Mouse (Mus musculus) lung, postnatal 0 days (tissue): ENCODE results near the gene Cgrrf1. TPM values are rescaled to one million over a fixed set of nuclear protein-coding genes. Genes with fewer than 3 reads are reported as not detected.

ENCODE experiments used
- ATAC-seq: fragments of 200-750 bp; cut with Nextera tagmentation; 2 replicates; pipeline ENCODE4 v1.8.0; 2017; ENCODE audit warnings: moderate library complexity
- DNase-seq: peaks from one replicate; pipeline ENCODE4 v3.0.0-alpha.2; 2016; ENCODE audit warnings: low spot score
- H3K27ac ChIP-seq: fragments of 300-500 bp; sonication (generic); 2 replicates; pipeline ENCODE4 v1.5.1; 2014; ENCODE audit warnings: antibody characterized with exemption, mild to moderate bottlenecking, low read length, mixed read lengths
- H3K27me3 ChIP-seq: fragments of 300-500 bp; sonication (generic); replicated peaks from 2 replicates; pipeline ENCODE4 v1.6.1; 2014; ENCODE audit warnings: low read length, mixed read lengths; ENCODE audit not compliant: insufficient read depth
- H3K36me3 ChIP-seq: fragments of 300-500 bp; sonication (generic); 2 replicates; pipeline ENCODE4 v1.6.1; 2014; ENCODE audit warnings: low read length, mixed read lengths; ENCODE audit not compliant: insufficient read depth
- H3K4me1 ChIP-seq: fragments of 300-500 bp; sonication (generic); 2 replicates; pipeline ENCODE4 v1.6.1; 2014; ENCODE audit warnings: antibody characterized with exemption, low read depth, low read length, mixed read lengths; ENCODE audit not compliant: insufficient read depth
- H3K4me2 ChIP-seq: fragments of 300-500 bp; sonication (generic); replicated peaks from 2 replicates; pipeline ENCODE4 v1.6.1; 2014; ENCODE audit warnings: low read depth, mild to moderate bottlenecking, low read length, moderate library complexity, mixed read lengths
- H3K4me3 ChIP-seq: fragments of 300-500 bp; sonication (generic); 2 replicates; pipeline ENCODE4 v1.5.1; 2014; ENCODE audit warnings: low read depth, low read length
- H3K9ac ChIP-seq: fragments of 300-500 bp; sonication (generic); replicated peaks from 2 replicates; pipeline ENCODE4 v1.6.1; 2014; ENCODE audit warnings: low read depth, mild to moderate bottlenecking
- H3K9me3 ChIP-seq: fragments of 300-500 bp; sonication (generic); 2 replicates; pipeline ENCODE4 v1.6.1; 2016; ENCODE audit warnings: low read length, mixed read lengths
- CTCF ChIP-seq: IDR thresholded peaks from 2 replicates; pipeline ENCODE4 v1.5.1; 2016; ENCODE audit warnings: antibody characterized with exemption, mild to moderate bottlenecking
- EP300 ChIP-seq: IDR thresholded peaks from 2 replicates; pipeline ENCODE4 v1.6.1; 2016; ENCODE audit warnings: antibody characterized with exemption, mild to moderate bottlenecking, control low read depth
- WGBS: fragments of 180-500 bp; shearing (Covaris S2); extraction: QIAGEN DNeasy Blood & Tissue Kit; methylation state at CpG from one replicate; pipeline ENCODE4 v1.1.7; 2014; 5-methylcytosine and 5-hydroxymethylcytosine counted together
- polyA plus RNA-seq: library from polyadenylated mRNA; unstranded; fragments of >200 nt; fragmentation: Nextera tagmentation; extraction: Ambion mirVana; gene quantifications from 2 replicates; pipeline ENCODE4 v1.2.1, GENCODE M21; 2015

Cgrrf1 gene
- polyA plus RNA-seq, 1 experiment from 2014 or later: 54.8 TPM

DNA sequence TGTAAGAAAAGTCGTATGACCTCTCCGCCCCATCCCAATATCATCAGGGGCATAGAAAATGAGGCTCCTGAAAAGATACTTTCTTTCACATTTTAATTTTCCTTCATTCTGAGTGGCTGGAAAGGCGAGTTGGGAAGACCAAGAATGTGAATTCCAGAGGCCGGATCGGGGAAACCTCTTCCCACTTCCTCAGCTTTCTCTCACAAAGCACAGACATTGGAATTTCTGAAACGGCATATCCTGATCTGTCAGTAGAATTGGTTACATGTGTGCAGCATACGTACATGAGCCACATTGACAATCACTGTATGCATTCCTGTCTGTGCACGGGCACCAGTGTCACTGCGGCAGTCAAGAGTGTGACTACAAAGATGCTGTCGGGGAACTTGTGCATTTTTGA lies 62.0 kb downstream of the Cgrrf1 start:
- Histone ChIP-seq H3K9me3 (no peaks in the 10 kb centered on the region), H3K4me2 (no peak overlapping the region), H3K27ac (no peak overlapping the region), H3K4me1 (no peaks in the 10 kb centered on the region), H3K36me3 (no peaks in the 10 kb centered on the region), H3K4me3 (no peak overlapping the region), H3K27me3 (no peaks in the 10 kb centered on the region), H3K9ac (no peak overlapping the region)
- ATAC-seq (no peak), DNase-seq (no peak)
- TF ChIP-seq EP300: no peak
- no peak for TF ChIP-seq CTCF
- WGBS: 83% methylated on average over 10 of the region's 10 CpGs

DNA sequence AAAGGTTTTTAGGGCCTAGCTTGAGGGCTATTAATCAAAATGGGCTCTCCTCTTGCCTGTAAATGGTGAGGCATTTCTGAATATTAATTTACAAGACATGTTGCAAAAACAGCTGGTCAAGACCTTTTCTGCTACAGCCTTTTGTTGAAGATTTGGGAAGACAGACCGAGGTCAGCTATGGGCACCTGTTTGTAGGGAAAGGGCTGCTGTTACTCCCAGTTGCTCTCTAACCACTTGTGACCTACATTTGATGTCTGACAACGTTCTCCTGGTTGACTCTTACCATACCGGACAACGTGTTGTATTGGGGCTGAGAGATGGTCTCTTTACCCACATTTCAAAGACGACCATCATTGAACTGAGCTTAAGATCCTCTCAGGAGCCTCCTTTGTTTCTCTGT lies 66.0 kb downstream of the Cgrrf1 start:
- Histone ChIP-seq H3K36me3 (no peaks in the 10 kb centered on the region), H3K4me2 (no peak overlapping the region), H3K9ac (no peak overlapping the region), H3K4me3 (no peak overlapping the region), H3K27ac (no peak overlapping the region), H3K9me3 (no peaks in the 10 kb centered on the region), H3K27me3 (no peaks in the 10 kb centered on the region), H3K4me1 (no peaks in the 10 kb centered on the region)
- ATAC-seq: no peak
- 81% methylated on average over 5 of the region's 5 CpGs for WGBS
- DNase-seq: no peak
- no peak for TF ChIP-seq EP300
- no peak for TF ChIP-seq CTCF

DNA sequence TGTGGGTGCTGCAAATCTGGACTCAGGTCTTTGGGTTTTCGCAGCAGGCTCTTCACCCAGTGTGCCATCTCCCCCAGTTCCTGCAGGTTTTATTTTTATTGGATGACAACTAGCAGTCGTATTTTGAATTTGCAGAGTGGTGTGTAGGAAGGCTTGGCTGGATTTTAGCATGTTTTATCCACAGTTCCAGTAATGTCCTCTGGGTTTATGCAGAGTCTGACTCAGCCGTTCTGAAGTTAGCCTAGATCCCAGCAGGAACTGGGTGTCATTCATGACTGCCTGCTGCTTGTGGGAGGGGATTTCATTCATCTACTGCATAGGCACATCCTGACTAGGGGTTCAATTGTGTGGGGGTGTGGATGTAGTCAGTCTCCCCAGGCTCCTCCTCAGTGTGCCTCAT lies 66.7 kb downstream of the Cgrrf1 start:
- 71% methylated on average over 3 of the region's 3 CpGs for WGBS
- TF ChIP-seq CTCF (no peak), EP300 (no peak)

DNA sequence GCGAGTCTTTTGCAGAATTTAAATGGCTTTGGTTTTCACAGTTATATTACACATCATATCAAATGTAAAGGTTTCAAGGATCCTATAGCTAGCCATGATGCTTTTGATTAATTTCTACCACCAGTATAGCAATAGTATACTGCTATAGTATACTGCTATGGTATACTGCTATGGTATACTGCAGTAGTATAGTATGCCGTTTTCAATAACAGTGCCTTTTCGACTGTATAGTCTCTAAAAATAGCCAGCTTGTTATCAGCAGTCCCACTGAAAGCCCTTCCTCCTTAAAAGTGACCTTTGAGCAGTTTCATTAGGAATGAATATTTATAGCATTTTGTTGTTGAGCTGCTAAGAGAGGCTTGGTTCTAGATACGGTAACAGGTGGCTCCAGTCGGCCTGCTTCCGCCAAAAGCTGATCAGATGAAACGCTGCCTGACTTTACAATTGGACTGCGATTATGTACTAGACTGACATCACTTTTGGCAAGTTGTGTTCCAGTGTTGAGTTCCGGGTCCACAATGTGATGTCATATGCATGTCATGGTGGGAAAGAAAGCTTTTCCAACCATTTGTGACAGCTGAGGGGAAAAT lies 70.7 kb downstream of the Cgrrf1 start:
- H3K9ac ChIP-seq: no peak overlapping the region
- no peaks in the 10 kb centered on the region for H3K9me3 ChIP-seq
- DNase-seq: no peak
- no peak overlapping the region for H3K4me2 ChIP-seq
- no peak for ATAC-seq
- H3K27me3 ChIP-seq: no peaks in the 10 kb centered on the region
- H3K27ac ChIP-seq: no peak overlapping the region
- H3K4me3 ChIP-seq: no peak overlapping the region
- H3K36me3 ChIP-seq: no peaks in the 10 kb centered on the region
- TF ChIP-seq CTCF (no peak), EP300 (no peak)
- no peaks in the 10 kb centered on the region for H3K4me1 ChIP-seq
- 87% methylated on average over 9 of the region's 9 CpGs for WGBS

More for the DNA sequence above, 66.7 kb downstream of the Cgrrf1 start:
- H3K36me3 ChIP-seq: no peaks in the 10 kb centered on the region
- DNase-seq (no peak), ATAC-seq (no peak)
- no peak overlapping the region for H3K27ac ChIP-seq
- no peak overlapping the region for H3K4me3 ChIP-seq
- H3K9ac ChIP-seq: no peak overlapping the region
- H3K4me1 ChIP-seq: no peaks in the 10 kb centered on the region
- no peaks in the 10 kb centered on the region for H3K9me3 ChIP-seq
- no peaks in the 10 kb centered on the region for H3K27me3 ChIP-seq
- no peak overlapping the region for H3K4me2 ChIP-seq

Other genes starting within 250 kb of the Cgrrf1 start
- 5.2 and 8.2 TPM in 2 replicates for gene Cdkn3, start 71.6 kb upstream of the Cgrrf1 start, polyA plus RNA-seq
- 133 and 137 TPM in 2 replicates for gene Cnih1, start 43.7 kb upstream of the Cgrrf1 start, polyA plus RNA-seq
- 42.1 and 47.8 TPM in 2 replicates for gene Gmfb, start 9.9 kb upstream of the Cgrrf1 start, polyA plus RNA-seq
- 6.3 and 7.9 TPM in 2 replicates for gene Samd4, start 50.7 kb downstream of the Cgrrf1 start, polyA plus RNA-seq